Mouse (Mus musculus) lung, adult 2 months (tissue): ENCODE measurements around the gene Xpo6.

Source experiments
- CTCF ChIP-seq: fragments of 200-500 bp; IDR thresholded peaks from 2 replicates; pipeline ENCODE4 v1.5.1; 2011; ENCODE audit warnings: mild to moderate bottlenecking, low read length, control low read depth; ENCODE audit not compliant: insufficient read depth
- POLR2A ChIP-seq: fragments of 200-500 bp; IDR thresholded peaks from 2 replicates; pipeline ENCODE4 v1.6.1; 2011; ENCODE audit warnings: low read depth, mild to moderate bottlenecking, control low read depth, low read length, borderline replicate concordance; ENCODE audit errors: extremely low read depth

GRCm38 (mm10) chr7:126194175-126194574, 6.1 kb downstream of the Xpo6 start:
- TF ChIP-seq CTCF = no peak
- no peak for TF ChIP-seq POLR2A
